Mouse (Mus musculus): ENCODE data around the gene Oaz1. TPM values are rescaled to one million over a fixed set of nuclear protein-coding genes. Genes with fewer than 3 reads are reported as not detected.

The Oaz1 gene
- total RNA-seq, 2 experiments from 2014 or later, result 518 to 519 TPM

Small RNA genes within 50 kb of the gene (microRNA-seq; reads per million reads assigned to microRNA genes)
- 3.2 to 4.7 reads per million in 2 experiments for gene Mir1982

Other genes with a start within 250 kb of the Oaz1 start
- gene Klf16, start 249.3 kb upstream of the Oaz1 start, total RNA-seq (2021), result 10 to 100 TPM; 57.3 to 62.1 TPM
- 100 to 1,000 TPM; 166 to 168 TPM for gene Abhd17a, start 236.3 kb upstream of the Oaz1 start, total RNA-seq (2021)
- gene Scamp4, start 223.8 kb upstream of the Oaz1 start, total RNA-seq (2021), result 10 to 100 TPM; 43.9 to 54.4 TPM
- gene Adat3, start 223.8 kb upstream of the Oaz1 start, total RNA-seq (2021), result 1 to 10 TPM; 1.7 to 3.4 TPM
- 1 to 10 TPM; 2.6 to 3.1 TPM for gene Gm49322, start 220.6 kb upstream of the Oaz1 start, total RNA-seq (2021)
- gene Csnk1g2, start 203.8 kb upstream of the Oaz1 start, total RNA-seq (2021), result 100 to 1,000 TPM; 230 to 247 TPM
- 100 to 1,000 TPM; 110 to 114 TPM for gene Btbd2, start 169.6 kb upstream of the Oaz1 start, total RNA-seq (2021)
- gene Mknk2, start 148.5 kb upstream of the Oaz1 start, total RNA-seq (2021), result 10 to 100 TPM; 44.7 to 46.1 TPM
- gene Mob3a, start 124.7 kb upstream of the Oaz1 start, total RNA-seq (2021), result 10 to 100 TPM; 13.2 to 13.5 TPM
- gene Izumo4, start 124.5 kb upstream of the Oaz1 start, total RNA-seq (2021), result 10 to 100 TPM; 52.5 to 54.7 TPM
- 100 to 1,000 TPM; 138 TPM for gene Ap3d1, start 84.4 kb upstream of the Oaz1 start, total RNA-seq (2021)
- gene Dot1l, start 71.5 kb upstream of the Oaz1 start, total RNA-seq (2021), result 10 to 100 TPM; 40.6 to 49.6 TPM
- 10 to 100 TPM; 52.3 to 57.3 TPM for gene Sf3a2, start 28.5 kb upstream of the Oaz1 start, total RNA-seq (2021)
- 10 to 100 TPM; 63.3 to 71.2 TPM for gene Plekhj1, start 28.0 kb upstream of the Oaz1 start, total RNA-seq (2021)
- 1 to 10 TPM; 3.3 to 3.6 TPM for gene Amh, start 21.4 kb upstream of the Oaz1 start, total RNA-seq (2021)
- 1 to 10 TPM; 2.2 to 3.0 TPM for gene Jsrp1, start 13.2 kb upstream of the Oaz1 start, total RNA-seq (2021)
- gene Lingo3, start 17.4 kb downstream of the Oaz1 start, total RNA-seq (2021), result 10 to 100 TPM; 42.7 to 51.6 TPM
- gene Lsm7, start 28.6 kb downstream of the Oaz1 start, total RNA-seq (2021), result 10 to 100 TPM; 41.4 to 50.4 TPM
- gene Sppl2b, start 28.6 kb downstream of the Oaz1 start, total RNA-seq (2021), result 10 to 100 TPM; 46.4 to 55.6 TPM
- gene Tmprss9, start 45.2 kb downstream of the Oaz1 start, total RNA-seq (2021), result under 1 TPM; 0.40 to 0.56 TPM
- gene Timm13, start 74.3 kb downstream of the Oaz1 start, total RNA-seq (2021), result 100 to 1,000 TPM; 136 to 144 TPM
- 10 to 100 TPM; 19.5 to 22.3 TPM for gene Lmnb2, start 91.6 kb downstream of the Oaz1 start, total RNA-seq (2021)
- gene Gadd45b, start 103.4 kb downstream of the Oaz1 start, total RNA-seq (2021), result 10 to 100 TPM; 24.9 to 28.1 TPM
- gene Gng7, start 188.3 kb downstream of the Oaz1 start, total RNA-seq (2021), result 100 to 1,000 TPM; 166 to 173 TPM
- gene Diras1, start 199.0 kb downstream of the Oaz1 start, total RNA-seq (2021), result 10 to 100 TPM; 96.6 to 98.2 TPM
- 10 to 100 TPM; 62.1 to 64.4 TPM for gene Slc39a3, start 210.8 kb downstream of the Oaz1 start, total RNA-seq (2021)
- 100 to 1,000 TPM; 180 to 183 TPM for gene Sgta, start 233.5 kb downstream of the Oaz1 start, total RNA-seq (2021)
- gene Thop1, start 243.4 kb downstream of the Oaz1 start, total RNA-seq (2021), result 10 to 100 TPM; 50.5 to 50.6 TPM